ENCODE assay signal across 23 mouse cellular contexts in genomic region chr14:108867816-108868215, GRCm38 (mm10). TPM values are rescaled to one million over a fixed set of nuclear protein-coding genes. Genes with fewer than 3 reads are reported as not detected.
DNase-seq lines count a peak whose midpoint lies in the region; ATAC-seq lines count a peak whose summit lies in the region.
"Had no signal": no experiment of that assay in that cellular context is flagged by ENCODE, and none has a peak within 500 bp of the region (broad histone marks: within the 10 kb centered on the region; RNA-seq: fewer than 3 reads in every experiment).

No protein-coding gene starts in this region.

- peak; percentile 35 for DNase-seq in embryonic facial prominence, embryonic 11.5 days (ENCODE audit: low spot score)
- DNase-seq in embryonic facial prominence, embryonic 10.5 days (ENCODE audit: low spot score), result no peak
- peak; percentile 33 for DNase-seq in testis, postnatal 10 days (ENCODE audit: low spot score)
- DNase-seq in testis, postnatal 14 days (ENCODE audit: low spot score), result no peak
- DNase-seq in adrenal gland, postnatal 36 days, result peak; percentile 48 to 64
- no peak for DNase-seq in urinary bladder, postnatal 36 days (ENCODE audit: low spot score in 2 of 2)
- no peak for DNase-seq in kidney, postnatal 25 days
- DNase-seq in right cerebral cortex, postnatal 25 days, result no peak
- DNase-seq: B cell, adult 2 months; cerebellum, adult 8-10 months; kidney, postnatal 10 days; lung, postnatal 14 days; thymus, postnatal 14 days had no signal

- no peaks in the 10 kb centered on the region for H3K4me1 ChIP-seq in embryonic facial prominence, embryonic 11.5 days (ENCODE audit: control insufficient read depth, insufficient read depth, low read length)
- H3K4me1 ChIP-seq in embryonic facial prominence, embryonic 10.5 days, result no peaks in the 10 kb centered on the region
- H3K4me1 ChIP-seq: forebrain, embryonic 13.5 days; hindbrain, embryonic 15.5 days; limb, embryonic 12.5 days; neural tube, embryonic 12.5 days had no signal

- H3K27ac ChIP-seq in embryonic facial prominence, embryonic 11.5 days (replicated peaks; ENCODE audit: low read depth, low read length), result no peak overlapping the region
- H3K27ac ChIP-seq in embryonic facial prominence, embryonic 10.5 days (replicated peaks), result no peak overlapping the region
- H3K27ac ChIP-seq: forebrain, embryonic 13.5 days; hindbrain, embryonic 15.5 days; limb, embryonic 12.5 days; liver, embryonic 14.5 days; midbrain, embryonic 10.5 days; neural tube, embryonic 12.5 days had no signal

- no peak overlapping the region for H3K4me2 ChIP-seq in embryonic facial prominence, embryonic 11.5 days (ENCODE audit: low read depth, low read length)
- H3K4me2 ChIP-seq: forebrain, embryonic 13.5 days; hindbrain, embryonic 15.5 days; limb, embryonic 12.5 days; neural tube, embryonic 12.5 days had no signal

- H3K36me3 ChIP-seq in embryonic facial prominence, embryonic 11.5 days (replicated peaks; ENCODE audit: control insufficient read depth, insufficient read depth, low read depth, low read length), result no peaks in the 10 kb centered on the region
- H3K36me3 ChIP-seq in embryonic facial prominence, embryonic 10.5 days (replicated peaks), result no peaks in the 10 kb centered on the region
- H3K36me3 ChIP-seq: hindbrain, embryonic 15.5 days; limb, embryonic 12.5 days; midbrain, embryonic 10.5 days; neural tube, embryonic 12.5 days had no signal

- H3K9me3 ChIP-seq in embryonic facial prominence, embryonic 11.5 days (replicated peaks; ENCODE audit: control insufficient read depth, low read length), result no peaks in the 10 kb centered on the region
- H3K9me3 ChIP-seq in embryonic facial prominence, embryonic 10.5 days, result no peaks in the 10 kb centered on the region
- H3K9me3 ChIP-seq: forebrain, embryonic 13.5 days; hindbrain, embryonic 15.5 days; limb, embryonic 12.5 days; midbrain, embryonic 10.5 days; neural tube, embryonic 12.5 days had no signal

- no peaks in the 10 kb centered on the region for H3K27me3 ChIP-seq in embryonic facial prominence, embryonic 11.5 days (ENCODE audit: control insufficient read depth, insufficient read depth, low read length)
- no peaks in the 10 kb centered on the region for H3K27me3 ChIP-seq in embryonic facial prominence, embryonic 10.5 days (replicated peaks; ENCODE audit: low read depth, poor library complexity, severe bottlenecking)
- H3K27me3 ChIP-seq: forebrain, embryonic 13.5 days; hindbrain, embryonic 15.5 days; limb, embryonic 12.5 days; neural tube, embryonic 12.5 days had no signal

- ATAC-seq in embryonic facial prominence, embryonic 11.5 days (replicated peaks; ENCODE audit: insufficient number of reproducible peaks, low FRiP score, low TSS enrichment, low read depth), result no peak
- ATAC-seq: forebrain, embryonic 13.5 days; intestine, postnatal 0 days had no signal

- H3K4me3 ChIP-seq in embryonic facial prominence, embryonic 11.5 days (ENCODE audit: low read depth, low read length), result no peak overlapping the region
- no peak overlapping the region for H3K4me3 ChIP-seq in embryonic facial prominence, embryonic 10.5 days
- H3K4me3 ChIP-seq: forebrain, embryonic 13.5 days; hindbrain, embryonic 15.5 days; limb, embryonic 12.5 days; midbrain, embryonic 10.5 days; neural tube, embryonic 12.5 days had no signal

- no peak overlapping the region for H3K9ac ChIP-seq in embryonic facial prominence, embryonic 11.5 days (replicated peaks; ENCODE audit: low read length)
- H3K9ac ChIP-seq: forebrain, embryonic 13.5 days; hindbrain, embryonic 15.5 days; limb, embryonic 12.5 days; liver, embryonic 14.5 days; neural tube, embryonic 12.5 days had no signal

RNA-seq across cellular contexts. Expression of gene Slitrk1, which starts 46.1 kb away (rescaled TPM):
- 2.1 and 2.9 TPM in 2 replicates for polyA plus RNA-seq in embryonic facial prominence, embryonic 11.5 days (2014; fragmentation: Nextera tagmentation; extraction: Ambion mirVana)
- 0.89 and 1.1 TPM in 2 replicates for polyA plus RNA-seq in embryonic facial prominence, embryonic 10.5 days (2016; fragmentation: Nextera tagmentation; extraction: Ambion mirVana)
- under 1 TPM; 0.66 TPM for total RNA-seq in adrenal gland, postnatal 36 days (2021)
- total RNA-seq: common myeloid progenitor, adult 5-6 weeks; heart, postnatal 25 days had no signal
- polyA plus RNA-seq: spleen, adult 2 months had no signal

Comparison
In these comparisons a context has a peak if more than half of its experiments do, and no peak if none do; other contexts are left out.
1. DNase-seq: peak in embryonic facial prominence, embryonic 11.5 days (single experiment), testis, postnatal 10 days (single experiment) and adrenal gland, postnatal 36 days (2 of 2); none in embryonic facial prominence, embryonic 10.5 days (single experiment), testis, postnatal 14 days (single experiment), urinary bladder, postnatal 36 days (0 of 2), kidney, postnatal 25 days (0 of 2) and right cerebral cortex, postnatal 25 days (single experiment).